Comparison of ENCODE assay signal across 8 mouse cellular contexts in the genomic region with DNA sequence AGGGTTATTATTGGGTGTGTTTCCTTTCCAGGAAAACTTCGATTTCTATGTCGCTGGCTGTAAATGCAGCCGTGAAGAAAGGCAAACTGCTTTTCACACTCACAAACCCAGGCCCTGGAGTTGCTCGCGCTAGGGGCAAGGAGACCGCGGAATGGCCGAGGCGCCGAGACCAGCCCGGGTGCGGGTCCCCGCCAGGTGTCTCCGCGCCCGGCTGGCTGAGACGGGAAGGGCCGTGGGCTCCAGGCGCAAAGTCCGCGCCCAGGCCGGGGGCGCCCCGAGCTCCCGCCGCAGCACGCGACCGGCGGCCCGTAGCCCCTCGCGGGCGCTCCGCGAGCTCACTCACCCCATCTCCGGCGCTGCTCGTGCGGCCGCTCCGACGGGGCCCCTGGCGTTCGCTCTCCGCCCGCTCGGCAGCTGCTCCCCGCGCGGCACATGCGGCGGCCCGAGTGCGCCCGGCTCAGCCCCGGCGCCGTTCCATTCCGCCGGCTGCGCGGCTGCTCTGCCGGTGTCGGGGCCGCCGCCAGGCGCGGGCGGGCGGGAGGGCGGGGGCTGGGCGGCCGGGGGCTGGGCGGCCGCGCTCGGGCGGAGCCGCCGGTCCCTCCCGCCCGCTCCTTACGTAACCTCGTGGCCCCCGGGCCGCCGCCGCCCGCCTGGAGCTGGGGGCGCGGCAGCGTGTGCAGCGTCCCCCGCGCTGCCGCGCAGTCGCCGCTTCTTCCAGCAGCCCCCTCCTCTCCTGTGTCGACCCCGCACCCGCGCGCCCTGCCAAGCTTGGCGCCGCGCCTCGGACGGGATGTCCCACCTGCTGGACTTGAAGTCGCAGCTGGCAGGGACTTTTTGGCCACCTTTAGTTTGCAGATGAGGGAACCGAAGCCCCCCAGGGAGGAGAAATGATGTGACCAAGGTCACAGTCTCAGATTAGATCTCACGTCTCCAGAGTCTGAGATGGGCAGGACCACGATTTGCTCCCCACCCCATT. TPM values are rescaled to one million over a fixed set of nuclear protein-coding genes. Genes with fewer than 3 reads are reported as not detected.
DNase-seq lines count a peak whose midpoint lies in the region; ATAC-seq and TF ChIP-seq lines count a peak whose summit lies in the region.

No protein-coding gene starts in this region.

- H3K4me1 ChIP-seq in embryonic fibroblast, embryonic 13.5 days (ENCODE audit: control insufficient read depth, insufficient read depth, low read length): no peaks in the 10 kb centered on the region
- H3K4me1 ChIP-seq in hindbrain, embryonic 11.5 days (replicated peaks; ENCODE audit: control insufficient read depth, insufficient read depth, low read length): peaks cover 4% of the 10 kb centered on the region; the same call in 1 of the 2 replicates
- H3K4me1 ChIP-seq in limb, embryonic 15.5 days: peaks cover 15% of the 10 kb centered on the region
- peaks cover 12% of the 10 kb centered on the region for H3K4me1 ChIP-seq in neural tube, embryonic 12.5 days

- peak overlapping the region; percentile 92 for H3K4me2 ChIP-seq in hindbrain, embryonic 11.5 days (replicated peaks; ENCODE audit: low read depth, low read length)
- peak overlapping the region; percentile 92 for H3K4me2 ChIP-seq in limb, embryonic 15.5 days
- H3K4me2 ChIP-seq in neural tube, embryonic 12.5 days (replicated peaks): peak overlapping the region; percentile 86

- H3K9ac ChIP-seq in hindbrain, embryonic 11.5 days (ENCODE audit: low read depth, low read length): peak overlapping the region; percentile 75
- peak overlapping the region; percentile 58 for H3K9ac ChIP-seq in limb, embryonic 15.5 days
- H3K9ac ChIP-seq in neural tube, embryonic 12.5 days: peak overlapping the region; percentile 75

- peaks cover 10% of the 10 kb centered on the region for H3K27me3 ChIP-seq in hindbrain, embryonic 11.5 days (ENCODE audit: control insufficient read depth, insufficient read depth, low read length)
- peaks cover 29% of the 10 kb centered on the region for H3K27me3 ChIP-seq in limb, embryonic 15.5 days
- H3K27me3 ChIP-seq in neural tube, embryonic 12.5 days (replicated peaks): peaks cover 18% of the 10 kb centered on the region; the same call in 1 of the 2 replicates

- H3K4me3 ChIP-seq in embryonic fibroblast, embryonic 13.5 days (ENCODE audit: insufficient read depth, low read length): peak overlapping the region; percentile 42
- H3K4me3 ChIP-seq in hindbrain, embryonic 11.5 days (ENCODE audit: low read depth, low read length): peak overlapping the region; percentile 63
- peak overlapping the region; percentile 69 for H3K4me3 ChIP-seq in limb, embryonic 15.5 days
- peak overlapping the region; percentile 66 for H3K4me3 ChIP-seq in neural tube, embryonic 12.5 days

- ATAC-seq in hindbrain, embryonic 11.5 days (ENCODE audit: low FRiP score): peak; percentile 85
- 0 out of 2 replicates have a peak, but pooled peaks have one; percentile 21 for ATAC-seq in limb, embryonic 15.5 days (ENCODE audit: insufficient number of reproducible peaks, low FRiP score, low TSS enrichment, low read depth)
- peak; percentile 75 for ATAC-seq in neural tube, embryonic 12.5 days (ENCODE audit: low FRiP score, low read depth)
- ATAC-seq in monocyte, adult 5-6 weeks (replicated peaks; ENCODE audit: insufficient number of reproducible peaks, low FRiP score, low TSS enrichment, poor library complexity, severe bottlenecking): no peak

- no peak for TF ChIP-seq CTCF in embryonic fibroblast, embryonic 13.5 days (IDR thresholded peaks at IDR 0.05; ENCODE audit: borderline replicate concordance, insufficient read depth, low read length)

- H3K9me3 ChIP-seq in hindbrain, embryonic 11.5 days (ENCODE audit: control insufficient read depth, low read length): no peaks in the 10 kb centered on the region
- H3K9me3 ChIP-seq in limb, embryonic 15.5 days: no peaks in the 10 kb centered on the region
- no peaks in the 10 kb centered on the region for H3K9me3 ChIP-seq in neural tube, embryonic 12.5 days

- intact Hi-C loops in heart, postnatal 25 days (cut with DNase I): no loop called here

- no peak for TF ChIP-seq POLR2A in embryonic fibroblast, embryonic 13.5 days (IDR thresholded peaks at IDR 0.05; ENCODE audit: low read depth, low read length)

- 1% methylated on average over 68 of the region's 114 CpGs for WGBS in hindbrain, embryonic 11.5 days
- under 1% methylated on average over 67 of the region's 114 CpGs for WGBS in limb, embryonic 15.5 days
- under 1% methylated on average over 109 of the region's 114 CpGs for WGBS in neural tube, embryonic 12.5 days

- H3K36me3 ChIP-seq in hindbrain, embryonic 11.5 days (ENCODE audit: control insufficient read depth, insufficient read depth, low read length): no peaks in the 10 kb centered on the region
- H3K36me3 ChIP-seq in limb, embryonic 15.5 days: no peaks in the 10 kb centered on the region
- H3K36me3 ChIP-seq in neural tube, embryonic 12.5 days: no peaks in the 10 kb centered on the region

- no peak overlapping the region for H3K27ac ChIP-seq in embryonic fibroblast, embryonic 13.5 days (ENCODE audit: insufficient read depth, low read length)
- 0 out of 2 replicates have a peak overlapping the region, but pooled peaks have one; percentile 24 for H3K27ac ChIP-seq in hindbrain, embryonic 11.5 days (ENCODE audit: low read depth, low read length)
- peak overlapping the region; percentile 79 for H3K27ac ChIP-seq in limb, embryonic 15.5 days
- H3K27ac ChIP-seq in neural tube, embryonic 12.5 days: peak overlapping the region; percentile 20; the same call in 1 of the 2 replicates

- peak; percentile 31 to 51 for DNase-seq in heart, adult 18-20 months
- no peak for DNase-seq in heart, postnatal 25 days (ENCODE audit: low spot score)
- peak; percentile 49 for DNase-seq in adrenal gland, adult 2 months
- DNase-seq in hindbrain, embryonic 11.5 days (ENCODE audit: low spot score): peak; percentile 68

RNA-seq across cellular contexts. Expression of a gene that starts 0.6 kb away (rescaled TPM):
- total RNA-seq in heart, adult 18-20 months (2021): 10 to 100 TPM; 83.1 to 84.1 TPM
- 100 to 1,000 TPM; 102 to 112 TPM for total RNA-seq in heart, postnatal 25 days (2021)
- total RNA-seq in adrenal gland, adult 2 months (2021): 1 to 10 TPM; 3.6 to 6.7 TPM
- polyA plus RNA-seq in adrenal gland, adult 2 months (2012; rRNA removed): 0.58 and 0.75 TPM in 2 replicates
- 3.7 and 10.9 TPM in 2 replicates for polyA plus RNA-seq in embryonic fibroblast, embryonic 13.5 days (2011; ENCODE audit: insufficient read length, low read depth, missing spikeins)
- 22.2 and 24.4 TPM in 2 replicates for polyA plus RNA-seq in hindbrain, embryonic 11.5 days (2014; fragmentation: Nextera tagmentation; extraction: Ambion mirVana)
- polyA plus RNA-seq in limb, embryonic 15.5 days (2015; fragmentation: Nextera tagmentation; extraction: Ambion mirVana): 20.7 and 20.8 TPM in 2 replicates
- 21.9 and 24.7 TPM in 2 replicates for polyA plus RNA-seq in neural tube, embryonic 12.5 days (2016; fragmentation: Nextera tagmentation; extraction: Ambion mirVana)
- 0.29 TPM in 1 of 3 replicates, not detected in the others for total RNA-seq in monocyte, adult 5-6 weeks (2017)

RNA-seq across cellular contexts. Expression of a gene that starts 56.0 kb away (rescaled TPM):
- 10 to 100 TPM; 22.8 to 26.8 TPM for total RNA-seq in heart, adult 18-20 months (2021)
- 10 to 100 TPM; 30.0 to 31.1 TPM for total RNA-seq in heart, postnatal 25 days (2021)
- total RNA-seq in adrenal gland, adult 2 months (2021): 10 to 100 TPM; 36.6 to 50.2 TPM
- polyA plus RNA-seq in adrenal gland, adult 2 months (2012; rRNA removed): 2.7 and 4.5 TPM in 2 replicates
- polyA plus RNA-seq in embryonic fibroblast, embryonic 13.5 days (2011; ENCODE audit: insufficient read length, low read depth, missing spikeins): 34.9 and 37.9 TPM in 2 replicates
- polyA plus RNA-seq in hindbrain, embryonic 11.5 days (2014; fragmentation: Nextera tagmentation; extraction: Ambion mirVana): 130 and 132 TPM in 2 replicates
- 103 and 112 TPM in 2 replicates for polyA plus RNA-seq in limb, embryonic 15.5 days (2015; fragmentation: Nextera tagmentation; extraction: Ambion mirVana)
- polyA plus RNA-seq in neural tube, embryonic 12.5 days (2016; fragmentation: Nextera tagmentation; extraction: Ambion mirVana): 110 and 112 TPM in 2 replicates
- total RNA-seq in monocyte, adult 5-6 weeks (2017): 111 to 183 TPM (median 145 TPM) in 3 replicates
